Mouse (Mus musculus) megakaryocyte, embryonic 14.5 days (primary cell): ENCODE data around the gene Arcn1. TPM values are rescaled to one million over a fixed set of nuclear protein-coding genes. Genes with fewer than 3 reads are reported as not detected.

ENCODE experiments used
- H3K27me3 ChIP-seq: replicated peaks from 2 replicates; pipeline ENCODE3; 2012; ENCODE audit warnings: inconsistent platforms
- H3K36me3 ChIP-seq: replicated peaks from 2 replicates; pipeline ENCODE3; 2012; ENCODE audit warnings: low read length, inconsistent platforms, mixed read lengths
- H3K4me1 ChIP-seq: 2 replicates; pipeline ENCODE4 v1.6.1; 2012; ENCODE audit warnings: inconsistent platforms
- H3K4me3 ChIP-seq: replicated peaks from 2 replicates; pipeline ENCODE3; 2012; ENCODE audit warnings: moderate library complexity, mild to moderate bottlenecking, inconsistent platforms
- H3K9me3 ChIP-seq: 2 replicates; pipeline ENCODE4 v1.6.1; 2012; ENCODE audit warnings: inconsistent platforms
- FLI1 ChIP-seq: IDR thresholded peaks from 2 replicates; pipeline ENCODE4 v1.6.1; 2012; ENCODE audit warnings: low read length, inconsistent platforms, mixed read lengths
- GATA1 ChIP-seq: IDR thresholded peaks from 3 replicates; pipeline ENCODE4 v1.6.1; 2012; ENCODE audit warnings: mixed read lengths, low read length, inconsistent platforms, borderline replicate concordance
- polyA plus RNA-seq: library from polyadenylated mRNA; stranded (reverse); fragments of >175 nt; gene quantifications from 2 replicates; pipeline ENCODE4 v1.2.3, GENCODE M21; 2012; ENCODE audit warnings: low replicate concordance; ENCODE audit not compliant: insufficient read depth

Gene Arcn1
- polyA plus RNA-seq, 1 experiment = 5.9 TPM

DNA sequence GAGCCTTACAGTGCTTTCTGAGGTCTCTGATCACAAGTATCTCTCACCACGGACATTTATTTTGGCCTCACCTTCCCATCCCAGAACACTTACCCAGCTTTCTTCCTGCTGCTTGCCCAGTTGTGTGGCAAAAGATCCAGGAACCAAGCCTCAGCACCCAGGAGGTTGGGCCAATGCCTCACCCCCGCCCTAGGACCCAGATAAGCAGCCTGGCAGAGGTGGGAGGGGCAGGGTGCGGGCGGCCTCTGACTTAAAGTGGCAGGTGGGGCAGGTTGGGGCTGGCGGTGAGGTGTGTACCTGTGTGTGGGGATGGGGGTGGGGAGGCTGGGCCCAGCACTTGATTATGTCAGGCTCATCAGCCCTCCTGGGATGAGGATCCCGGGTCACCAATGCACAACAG lies 54.6 kb downstream of the Arcn1 start:
- Histone ChIP-seq H3K27me3 (peaks cover 21% of the 10 kb centered on the region), H3K4me3 (no peak overlapping the region), H3K36me3 (peaks cover 35% of the 10 kb centered on the region), H3K9me3 (no peaks in the 10 kb centered on the region), H3K4me1 (peaks cover 36% of the 10 kb centered on the region)
- TF ChIP-seq FLI1 (no peak), GATA1 (no peak)

DNA sequence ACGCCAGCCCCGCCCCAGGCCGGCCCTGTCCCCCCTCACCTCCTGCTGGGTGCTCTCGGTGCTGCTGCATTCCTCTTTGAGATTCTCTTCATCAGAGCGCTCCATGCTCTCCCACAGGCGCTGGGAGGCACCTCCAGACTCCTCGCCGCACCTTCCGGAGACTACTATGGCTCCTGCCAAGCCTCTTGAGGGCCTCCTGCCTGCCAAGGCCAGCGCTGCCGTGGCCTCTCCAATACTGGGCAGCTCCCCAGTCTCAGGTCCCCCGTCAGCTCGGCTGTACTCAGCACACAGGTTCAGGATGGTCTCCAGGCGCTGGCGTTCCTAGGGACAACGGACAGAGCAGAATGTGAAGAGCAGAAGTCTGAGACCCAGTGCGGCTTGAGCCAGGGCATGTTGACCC lies 56.0 kb downstream of the Arcn1 start:
- Histone ChIP-seq H3K27me3 (peaks cover 32% of the 10 kb centered on the region), H3K36me3 (peaks cover 37% of the 10 kb centered on the region), H3K9me3 (no peaks in the 10 kb centered on the region), H3K4me1 (peaks cover 26% of the 10 kb centered on the region), H3K4me3 (no peak overlapping the region)
- TF ChIP-seq FLI1 = no peak
- TF ChIP-seq GATA1 = no peak

DNA sequence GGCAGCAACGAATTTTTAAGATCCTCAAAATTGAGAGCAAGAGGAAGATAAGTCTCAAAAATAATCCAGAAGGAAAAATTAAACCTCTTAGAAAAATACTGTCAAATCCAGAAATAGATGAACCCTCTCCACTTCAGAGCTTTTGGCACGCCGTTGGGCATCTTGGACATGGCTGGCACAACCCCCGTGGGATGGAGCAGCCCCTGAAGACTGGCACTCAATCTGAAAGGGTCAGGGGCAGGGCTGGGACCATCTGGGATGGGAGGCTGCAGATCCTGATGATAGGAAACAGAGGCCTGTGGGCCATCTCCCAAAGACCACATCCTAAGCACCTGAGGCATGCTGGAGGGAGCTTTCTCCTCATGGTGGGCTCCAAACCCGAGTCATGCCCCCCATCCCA lies 57.4 kb downstream of the Arcn1 start:
- Histone ChIP-seq H3K9me3 (no peaks in the 10 kb centered on the region), H3K4me3 (no peak overlapping the region), H3K27me3 (peaks cover 30% of the 10 kb centered on the region), H3K36me3 (peaks cover 23% of the 10 kb centered on the region), H3K4me1 (peaks cover 18% of the 10 kb centered on the region)
- TF ChIP-seq GATA1 (no peak), FLI1 (no peak)

DNA sequence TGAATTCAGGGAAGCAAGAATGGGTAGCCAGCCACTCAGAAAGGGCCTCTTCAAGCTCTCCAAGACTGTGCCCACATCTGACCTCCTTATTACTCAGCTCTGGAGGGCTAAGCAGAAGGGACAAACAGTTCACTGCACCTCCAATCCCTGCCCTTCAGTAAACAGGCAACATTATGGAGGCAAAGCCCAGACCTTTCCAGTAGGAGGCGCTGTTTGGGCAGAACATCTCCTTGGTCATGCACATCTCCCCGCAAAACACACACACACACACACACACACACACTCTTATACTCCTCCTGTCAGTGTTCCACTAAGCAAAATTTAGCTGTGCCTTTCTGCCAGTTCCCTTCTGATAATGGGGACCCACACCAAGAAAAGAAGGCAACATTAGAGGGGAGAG lies 58.0 kb downstream of the Arcn1 start:
- peaks cover 32% of the 10 kb centered on the region for H3K27me3 ChIP-seq
- peaks cover 22% of the 10 kb centered on the region for H3K36me3 ChIP-seq
- TF ChIP-seq GATA1 (no peak), FLI1 (no peak)
- H3K4me1 ChIP-seq = peaks cover 18% of the 10 kb centered on the region
- H3K9me3 ChIP-seq = no peaks in the 10 kb centered on the region
- H3K4me3 ChIP-seq = no peak overlapping the region

DNA sequence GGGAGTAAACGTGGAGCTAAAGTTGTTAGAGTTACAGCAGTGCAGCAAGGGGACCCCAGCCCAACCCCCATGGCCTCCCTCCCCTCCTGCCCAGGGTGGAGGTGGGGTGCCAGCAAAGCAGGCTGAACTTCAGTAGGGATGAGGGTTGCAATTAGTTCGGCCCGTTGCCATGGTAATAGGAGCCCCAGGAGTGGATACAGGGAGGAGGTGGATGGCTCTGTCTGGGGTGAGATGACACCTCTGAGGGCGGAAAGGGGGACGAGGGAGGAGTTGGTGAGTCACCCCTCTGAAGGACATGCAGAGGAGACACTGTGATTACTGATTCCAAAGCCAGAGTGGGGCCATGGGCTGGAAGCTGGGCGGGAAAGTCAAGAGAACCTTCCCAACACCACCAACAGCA lies 58.7 kb downstream of the Arcn1 start:
- H3K4me3 ChIP-seq = no peak overlapping the region
- TF ChIP-seq GATA1 (no peak), FLI1 (no peak)
- no peaks in the 10 kb centered on the region for H3K9me3 ChIP-seq
- H3K27me3 ChIP-seq = peaks cover 33% of the 10 kb centered on the region
- H3K36me3 ChIP-seq = peaks cover 22% of the 10 kb centered on the region
- peaks cover 18% of the 10 kb centered on the region for H3K4me1 ChIP-seq

DNA sequence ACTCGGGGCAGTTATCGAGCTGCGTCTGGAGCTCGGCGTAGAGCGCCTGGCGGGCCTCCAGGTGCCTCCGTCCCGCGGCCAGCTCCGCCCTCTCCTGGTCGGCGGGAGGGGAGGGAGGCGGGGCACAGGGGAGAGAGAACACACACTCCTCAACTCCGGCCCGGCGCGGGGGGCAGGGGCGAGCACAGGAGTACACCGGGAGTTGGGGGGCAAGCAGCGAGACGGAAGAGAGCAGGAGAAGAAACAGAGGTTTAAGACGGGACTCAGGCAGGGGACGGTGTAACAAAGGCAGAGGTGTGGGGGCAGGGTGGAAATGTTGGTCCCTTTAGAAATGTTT lies 59.2 kb downstream of the Arcn1 start:
- TF ChIP-seq FLI1 (no peak), GATA1 (no peak)
- Histone ChIP-seq H3K9me3 (no peaks in the 10 kb centered on the region), H3K36me3 (peaks cover 17% of the 10 kb centered on the region), H3K27me3 (peaks cover 32% of the 10 kb centered on the region), H3K4me3 (peak overlapping the region; percentile 19), H3K4me1 (peaks cover 14% of the 10 kb centered on the region)

DNA sequence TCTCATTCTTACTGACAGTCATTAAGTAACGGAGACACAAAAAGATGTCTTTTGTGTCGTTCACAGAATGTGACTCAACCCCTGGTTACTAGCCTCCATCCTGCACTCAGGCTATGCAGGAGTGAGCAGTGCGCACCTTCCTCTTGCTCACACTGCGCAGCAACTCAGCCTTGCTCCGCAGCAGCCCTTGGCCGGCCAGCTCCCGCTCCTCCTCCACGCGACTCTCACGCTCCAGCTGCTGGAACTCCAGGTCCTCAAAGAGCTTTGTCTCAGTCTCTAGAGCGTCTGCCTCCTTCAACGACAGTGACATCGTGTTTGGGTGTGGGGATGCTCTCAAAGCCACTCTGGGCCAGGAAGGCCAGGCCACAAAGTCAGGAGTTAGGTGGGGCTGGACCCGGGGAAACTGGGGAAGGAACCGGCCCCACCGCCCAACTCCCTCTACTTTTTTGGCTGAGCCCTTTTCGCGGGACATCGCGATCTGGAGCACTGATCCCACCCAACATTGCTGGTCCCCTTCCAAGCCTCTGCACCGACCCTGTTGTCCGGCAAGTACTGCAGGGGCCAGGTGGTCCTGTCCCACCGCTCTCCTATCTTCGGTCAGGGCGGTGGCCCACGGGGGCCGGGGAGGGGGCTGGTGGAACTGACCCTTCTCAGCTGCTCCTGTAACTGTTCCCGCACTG lies 59.8 kb downstream of the Arcn1 start:
- Histone ChIP-seq H3K27me3 (peaks cover 32% of the 10 kb centered on the region), H3K4me3 (peak overlapping the region; percentile 19), H3K9me3 (no peaks in the 10 kb centered on the region), H3K36me3 (peaks cover 17% of the 10 kb centered on the region), H3K4me1 (peaks cover 9% of the 10 kb centered on the region)
- TF ChIP-seq GATA1 (no peak), FLI1 (no peak)

DNA sequence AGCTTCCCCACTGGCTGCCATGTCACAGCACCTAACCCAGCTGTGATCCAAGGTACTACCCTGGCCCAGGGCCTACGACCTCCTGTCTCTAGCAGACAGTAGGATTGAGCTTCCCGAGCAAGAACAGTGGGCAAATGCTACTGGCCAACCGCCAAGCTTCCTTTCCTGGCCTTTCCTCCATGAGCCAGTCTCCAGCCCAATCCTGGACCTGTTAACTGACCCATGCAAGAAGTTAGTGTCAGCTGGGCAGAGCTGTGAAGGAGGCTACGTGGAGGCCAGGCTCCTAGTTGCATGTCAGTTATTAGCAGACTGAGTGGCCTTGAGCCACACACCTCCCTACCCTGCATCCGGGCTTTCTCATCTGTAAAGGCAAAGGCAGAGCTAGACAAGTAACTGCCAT lies 67.9 kb downstream of the Arcn1 start:
- Histone ChIP-seq H3K9me3 (no peaks in the 10 kb centered on the region), H3K27me3 (peaks cover 43% of the 10 kb centered on the region), H3K36me3 (peaks cover 13% of the 10 kb centered on the region), H3K4me1 (no peaks in the 10 kb centered on the region; the same call in 1 of the 2 replicates), H3K4me3 (no peak overlapping the region)
- no peak for TF ChIP-seq FLI1
- TF ChIP-seq GATA1 = no peak

DNA sequence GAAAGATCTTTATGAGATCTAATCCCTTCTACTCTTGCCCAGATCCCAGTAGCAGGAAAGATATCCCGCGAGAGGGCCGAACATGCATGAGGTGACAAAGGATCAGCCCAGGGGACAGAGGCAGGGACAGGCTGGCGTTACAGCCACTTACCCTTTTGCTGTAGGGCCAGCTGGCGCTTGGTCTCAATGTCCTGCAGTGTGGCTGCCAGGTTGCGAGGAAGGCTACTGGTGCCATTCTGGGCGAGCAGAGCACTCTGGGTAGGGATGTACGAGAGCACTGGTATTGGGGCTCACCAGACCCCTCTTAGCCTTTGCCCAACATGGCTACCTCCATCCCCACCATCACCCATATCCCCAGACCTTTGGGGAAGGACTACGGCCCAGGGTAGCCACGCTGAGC lies 68.4 kb downstream of the Arcn1 start:
- Histone ChIP-seq H3K9me3 (no peaks in the 10 kb centered on the region), H3K4me3 (no peak overlapping the region), H3K4me1 (no peaks in the 10 kb centered on the region; the same call in 1 of the 2 replicates), H3K27me3 (peaks cover 43% of the 10 kb centered on the region), H3K36me3 (peaks cover 16% of the 10 kb centered on the region)
- TF ChIP-seq FLI1 (no peak), GATA1 (no peak)

DNA sequence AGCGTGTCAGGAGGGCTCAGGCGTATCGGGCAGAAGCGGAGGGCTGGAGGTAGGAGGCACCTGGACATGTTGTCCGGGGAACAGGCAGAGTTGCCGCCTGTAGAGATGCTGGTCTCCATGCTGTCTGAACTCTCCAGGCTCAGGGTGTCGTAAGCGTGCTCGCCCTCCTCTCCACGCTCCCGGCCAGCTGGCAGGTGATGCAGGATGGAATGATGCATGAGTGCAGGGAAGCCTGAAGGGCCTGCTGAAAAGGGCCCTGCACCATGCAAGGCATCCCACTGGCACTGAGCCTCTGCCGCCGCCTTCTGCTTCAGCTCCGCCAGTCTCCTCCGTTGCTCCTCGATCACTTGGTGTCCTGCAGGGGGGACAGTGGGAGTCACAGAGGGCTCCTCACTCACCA lies 69.8 kb downstream of the Arcn1 start:
- Histone ChIP-seq H3K4me3 (no peak overlapping the region), H3K27me3 (peaks cover 40% of the 10 kb centered on the region), H3K9me3 (no peaks in the 10 kb centered on the region), H3K4me1 (no peaks in the 10 kb centered on the region; the same call in 1 of the 2 replicates), H3K36me3 (peaks cover 27% of the 10 kb centered on the region)
- TF ChIP-seq FLI1 (no peak), GATA1 (no peak)
